Mouse (Mus musculus) liver, adult 2 months (tissue): ENCODE measurements at regions not wholly inside any gene's neighbourhood (a gene's known extent, or its start where the extent isn't known, plus 50 kb on each side); places are given as distances from the start of the nearest gene placed in this dataset.

ENCODE experiments used
- DNase-seq: peaks from one replicate; pipeline ENCODE4 v3.0.0-alpha.2; 2011; ENCODE audit warnings: low read depth, low spot score; ENCODE audit errors: extremely low read depth
- H3K27ac ChIP-seq: fragments of 200-500 bp; replicated peaks from 2 replicates; pipeline ENCODE4 v1.5.1; 2012; ENCODE audit warnings: low read depth, mild to moderate bottlenecking, control low read depth, inconsistent platforms, low read length; ENCODE audit not compliant: insufficient read depth
- H3K27me3 ChIP-seq: fragments of 200-500 bp; 2 replicates; pipeline ENCODE4 v1.6.1; 2012; ENCODE audit warnings: mild to moderate bottlenecking, moderate library complexity, low read length, inconsistent platforms; ENCODE audit not compliant: control insufficient read depth, insufficient read depth
- H3K36me3 ChIP-seq: fragments of 200-500 bp; 2 replicates; pipeline ENCODE4 v1.6.1; 2012; ENCODE audit warnings: low read length, inconsistent platforms; ENCODE audit not compliant: control insufficient read depth, insufficient read depth
- H3K4me1 ChIP-seq: fragments of 200-500 bp; 2 replicates; pipeline ENCODE4 v1.6.1; 2011; ENCODE audit warnings: low read length; ENCODE audit not compliant: control insufficient read depth, insufficient read depth
- H3K4me3 ChIP-seq: fragments of 200-500 bp; 2 replicates; pipeline ENCODE4 v1.5.1; 2011; ENCODE audit warnings: low read depth, mild to moderate bottlenecking, control low read depth, low read length, moderate library complexity; ENCODE audit not compliant: insufficient read depth
- H3K79me2 ChIP-seq: fragments of 200-500 bp; 2 replicates; pipeline ENCODE4 v1.6.1; 2012; ENCODE audit warnings: inconsistent platforms, mild to moderate bottlenecking, low read length, moderate library complexity; ENCODE audit not compliant: control insufficient read depth, insufficient read depth
- H3K9ac ChIP-seq: fragments of 200-500 bp; 2 replicates; pipeline ENCODE4 v1.6.1; 2012; ENCODE audit warnings: low read depth, mild to moderate bottlenecking, control low read depth, inconsistent platforms, low read length
- CTCF ChIP-seq: fragments of 200-500 bp; IDR thresholded peaks from 2 replicates; pipeline ENCODE4 v1.5.1; 2011; ENCODE audit warnings: low read depth, low read length, control low read depth
- POLR2A ChIP-seq: fragments of 200-500 bp; IDR thresholded peaks from 2 replicates; pipeline ENCODE4 v1.6.1; 2011; ENCODE audit warnings: low read length, control low read depth; ENCODE audit not compliant: insufficient read depth; ENCODE audit errors: extremely low read depth
- WGBS: fragments of 180-500 bp; shearing (Covaris S2); methylation state at CpG from one replicate; pipeline ENCODE4 v1.1.7; 2018; 5-methylcytosine and 5-hydroxymethylcytosine counted together

DNA sequence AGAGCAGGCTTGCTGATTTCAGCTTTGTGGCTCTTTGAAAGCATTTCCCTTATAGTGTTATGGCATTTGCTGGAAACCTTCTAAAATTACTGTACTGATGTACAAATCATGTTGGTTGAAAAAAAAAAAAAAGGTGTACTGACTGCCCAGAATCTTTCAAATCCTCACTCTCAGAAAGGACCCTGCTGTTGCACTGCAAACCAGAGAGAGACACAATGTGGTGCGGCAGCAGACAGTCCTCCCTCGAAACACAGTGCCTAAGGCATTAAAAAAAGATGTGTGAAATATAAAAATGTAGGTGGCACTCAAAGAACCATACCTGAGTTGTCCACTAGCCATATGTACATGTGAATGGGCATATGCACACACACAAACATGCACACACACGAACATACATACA, 128.3 kb downstream of the Actr3 start:
- Histone ChIP-seq H3K27ac (no peak overlapping the region), H3K36me3 (no peaks in the 10 kb centered on the region), H3K79me2 (no peaks in the 10 kb centered on the region), H3K9ac (no peak overlapping the region), H3K4me1 (no peaks in the 10 kb centered on the region), H3K4me3 (no peak overlapping the region), H3K27me3 (no peaks in the 10 kb centered on the region)
- 73% methylated on average over 3 of the region's 3 CpGs for WGBS
- no peak for DNase-seq
- TF ChIP-seq POLR2A (no peak), CTCF (no peak)

GRCm38 (mm10) chr1:125298520-125299090, 136.9 kb downstream of the Actr3 start:
- Histone ChIP-seq H3K79me2 (no peaks in the 10 kb centered on the region), H3K27ac (no peak overlapping the region), H3K9ac (no peak overlapping the region), H3K27me3 (no peaks in the 10 kb centered on the region), H3K4me1 (no peaks in the 10 kb centered on the region), H3K36me3 (no peaks in the 10 kb centered on the region), H3K4me3 (no peak overlapping the region)
- DNase-seq = no peak
- TF ChIP-seq CTCF (no peak), POLR2A (no peak)
- WGBS = 89% methylated on average over 5 of the region's 5 CpGs

DNA sequence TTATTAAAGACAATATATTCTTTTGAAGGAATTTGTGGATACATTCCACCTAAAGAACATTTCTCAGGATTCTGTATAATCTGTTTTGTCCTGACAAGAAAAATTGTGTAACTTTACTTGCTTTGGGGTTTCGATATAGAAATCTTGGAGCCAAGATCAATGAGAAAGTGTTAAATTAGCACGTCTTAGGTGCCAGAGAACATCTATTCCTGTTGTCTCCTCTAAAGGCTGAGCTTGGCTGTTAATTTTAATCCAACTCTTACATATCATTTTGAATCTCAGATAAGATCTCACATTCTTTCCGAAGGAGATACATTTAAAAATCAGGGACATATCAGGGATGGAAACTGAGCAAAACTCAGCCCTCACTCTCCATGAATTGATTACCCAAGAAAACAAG, 139.9 kb downstream of the Actr3 start:
- 81% methylated on average over 3 of the region's 3 CpGs for WGBS
- no peak overlapping the region for H3K4me3 ChIP-seq
- H3K27me3 ChIP-seq = no peaks in the 10 kb centered on the region
- no peak overlapping the region for H3K27ac ChIP-seq
- H3K4me1 ChIP-seq = no peaks in the 10 kb centered on the region
- DNase-seq = no peak
- no peaks in the 10 kb centered on the region for H3K79me2 ChIP-seq
- H3K9ac ChIP-seq = no peak overlapping the region
- TF ChIP-seq CTCF = no peak
- no peak for TF ChIP-seq POLR2A
- H3K36me3 ChIP-seq = no peaks in the 10 kb centered on the region

- H3K36me3 ChIP-seq = no peaks in the 10 kb centered on the region
- H3K4me3 ChIP-seq = no peak overlapping the region
- H3K79me2 ChIP-seq = no peaks in the 10 kb centered on the region
- 87% methylated on average over 12 of the region's 12 CpGs for WGBS
- TF ChIP-seq POLR2A (no peak), CTCF (no peak)
- H3K27ac ChIP-seq = no peak overlapping the region
- no peak for DNase-seq
- H3K9ac ChIP-seq = no peak overlapping the region
- no peaks in the 10 kb centered on the region for H3K27me3 ChIP-seq
- no peaks in the 10 kb centered on the region for H3K4me1 ChIP-seq
Measured at GRCm38 (mm10) chr1:125290320-125291021, 145.1 kb downstream of the Actr3 start.

- 56% methylated on average over 2 of the region's 2 CpGs for WGBS
- Histone ChIP-seq H3K4me3 (no peak overlapping the region), H3K27ac (no peak overlapping the region), H3K4me1 (no peaks in the 10 kb centered on the region), H3K27me3 (no peaks in the 10 kb centered on the region), H3K79me2 (no peaks in the 10 kb centered on the region), H3K36me3 (no peaks in the 10 kb centered on the region), H3K9ac (no peak overlapping the region)
- DNase-seq = no peak
- TF ChIP-seq CTCF = no peak
- TF ChIP-seq POLR2A = no peak
Measured at GRCm38 (mm10) chr1:125286347-125286746, 149.2 kb downstream of the Actr3 start.

DNA sequence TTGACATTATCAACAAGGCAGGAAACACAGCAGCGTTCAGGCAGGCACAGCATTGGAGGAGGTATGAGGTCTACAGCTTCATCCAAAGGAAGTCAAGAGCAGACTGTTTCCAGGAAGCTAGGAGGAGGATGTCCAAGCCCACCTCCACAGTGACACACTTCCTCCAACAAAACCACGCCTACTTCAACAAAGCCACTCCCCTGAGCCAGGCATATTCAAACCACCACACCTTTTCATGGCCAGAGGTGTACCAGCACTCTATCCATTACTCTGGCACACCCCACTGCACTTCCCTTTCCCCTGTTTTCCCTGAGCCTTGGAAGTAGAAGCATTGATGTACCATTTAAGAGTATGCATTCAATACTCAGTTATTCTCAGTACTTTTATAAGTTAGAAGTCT, 150.8 kb downstream of the Actr3 start:
- Histone ChIP-seq H3K79me2 (no peaks in the 10 kb centered on the region), H3K9ac (no peak overlapping the region), H3K27ac (no peak overlapping the region), H3K36me3 (no peaks in the 10 kb centered on the region), H3K27me3 (no peaks in the 10 kb centered on the region), H3K4me3 (no peak overlapping the region), H3K4me1 (no peaks in the 10 kb centered on the region)
- WGBS = 61% methylated on average over 2 of the region's 2 CpGs
- DNase-seq = no peak
- TF ChIP-seq POLR2A = no peak
- no peak for TF ChIP-seq CTCF
